Mouse (Mus musculus) heart, adult 8-10 months (tissue): ENCODE data around the gene Tenm2. TPM values are rescaled to one million over a fixed set of nuclear protein-coding genes. Genes with fewer than 3 reads are reported as not detected.

Experiments
- DNase-seq: peaks from one replicate; pipeline ENCODE4 v3.0.0; 2022; ENCODE audit warnings: low spot score
- total RNA-seq, 4 experiments: library from RNA; stranded (reverse); gene quantifications; 2 replicates each; pipeline ENCODE4 v1.2.4; 2022

Gene Tenm2
- total RNA-seq, 4 experiments from 2014 or later = 0.12 to 0.35 (median 0.27) TPM

DNA sequence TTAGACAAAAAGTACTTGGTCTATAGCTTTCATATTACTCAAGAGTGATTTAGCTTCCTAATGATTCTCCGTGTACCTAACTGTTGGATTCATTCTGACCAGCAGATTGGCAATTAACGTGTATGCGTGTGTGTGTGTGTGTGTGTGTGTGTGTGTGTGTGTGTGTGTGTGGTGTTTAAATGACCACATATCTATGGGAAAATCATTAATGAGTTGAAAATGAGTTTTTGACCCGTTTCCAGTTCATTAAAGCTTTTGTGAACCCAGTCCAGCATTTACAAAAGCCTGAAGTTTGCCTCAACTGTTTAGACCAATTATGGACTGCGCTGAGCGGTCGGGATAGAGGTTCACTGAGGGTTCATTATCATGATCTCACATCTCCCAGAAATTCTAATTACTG is 1181.4 kb downstream of the Tenm2 start:
- no peak for DNase-seq

DNA sequence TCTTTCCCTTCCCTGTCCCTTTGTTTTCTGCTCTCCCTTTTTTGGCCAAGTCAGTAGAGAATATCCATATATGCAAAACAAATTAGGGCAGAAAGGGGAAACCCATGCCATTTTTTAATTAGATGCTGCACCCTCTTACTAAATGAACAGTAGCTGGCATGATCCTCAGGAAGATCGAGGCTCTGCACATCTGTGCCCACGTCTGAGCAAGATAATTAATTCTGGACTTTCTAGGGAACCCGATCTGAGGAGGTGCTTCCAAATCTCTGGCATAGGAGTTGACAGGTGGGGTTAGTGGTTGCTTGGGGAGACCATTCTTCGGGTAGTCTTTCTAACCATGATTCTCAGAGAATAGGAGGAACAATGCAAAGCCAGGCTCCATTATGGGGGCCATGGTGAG is 1182.3 kb downstream of the Tenm2 start:
- no peak for DNase-seq

DNA sequence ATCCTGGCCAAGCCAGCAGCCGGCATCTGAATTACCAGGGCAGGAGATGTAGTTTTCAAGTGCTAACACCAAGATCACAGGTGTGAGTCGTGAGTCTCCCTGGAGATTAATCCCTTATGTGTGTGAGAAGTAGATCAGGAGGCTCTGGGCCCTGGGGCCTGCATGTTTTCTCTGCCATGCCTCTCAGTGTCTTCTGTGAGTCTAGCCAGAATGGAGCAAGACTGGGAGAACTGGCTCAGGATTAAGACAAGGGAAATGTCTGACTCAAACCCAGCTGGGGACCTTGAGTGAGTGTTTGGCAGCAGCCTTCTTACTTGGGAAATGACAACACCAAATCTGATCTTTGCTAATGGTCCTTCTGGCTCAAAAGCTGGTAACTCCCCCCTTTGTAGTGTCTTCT is 1183.2 kb downstream of the Tenm2 start:
- DNase-seq = no peak

DNA sequence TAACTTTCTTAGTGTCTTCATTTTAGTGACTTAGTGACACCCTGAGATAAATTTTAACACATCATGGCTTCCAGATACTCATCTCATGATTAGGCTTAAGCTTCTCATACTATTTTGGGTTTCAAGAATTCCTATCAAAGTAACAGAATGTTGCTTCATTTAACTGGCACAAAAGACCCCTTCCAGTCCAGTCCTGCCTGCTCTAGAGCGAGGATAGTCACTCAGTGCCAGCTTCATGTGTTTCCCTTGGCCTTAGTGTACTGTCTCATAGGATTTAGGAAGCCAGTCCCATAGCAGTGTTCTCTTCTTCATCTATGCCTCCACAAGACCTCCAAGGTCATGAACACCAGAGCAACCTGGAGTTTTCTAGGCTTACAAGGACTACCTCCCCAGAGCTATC is 1183.7 kb downstream of the Tenm2 start:
- no peak for DNase-seq

DNA sequence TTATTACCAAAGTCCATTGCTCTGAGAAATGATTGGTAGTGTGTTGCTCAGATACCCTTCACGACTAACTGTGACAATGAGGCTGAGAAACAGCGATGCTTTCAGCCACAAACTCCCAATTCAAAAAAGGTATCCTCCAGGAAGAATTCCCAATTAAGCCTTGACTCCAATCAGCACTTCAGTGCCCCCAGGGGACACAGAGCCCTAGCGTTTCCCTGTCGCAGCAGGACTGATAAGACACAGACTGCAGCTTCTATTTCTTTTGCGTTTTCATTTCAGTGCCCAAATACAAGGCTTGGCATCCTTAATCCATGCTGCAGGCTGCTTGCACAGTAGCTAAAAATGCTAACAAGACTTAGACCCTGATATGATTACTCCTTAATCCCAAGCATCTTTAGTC is 1186.2 kb downstream of the Tenm2 start:
- DNase-seq = no peak

DNA sequence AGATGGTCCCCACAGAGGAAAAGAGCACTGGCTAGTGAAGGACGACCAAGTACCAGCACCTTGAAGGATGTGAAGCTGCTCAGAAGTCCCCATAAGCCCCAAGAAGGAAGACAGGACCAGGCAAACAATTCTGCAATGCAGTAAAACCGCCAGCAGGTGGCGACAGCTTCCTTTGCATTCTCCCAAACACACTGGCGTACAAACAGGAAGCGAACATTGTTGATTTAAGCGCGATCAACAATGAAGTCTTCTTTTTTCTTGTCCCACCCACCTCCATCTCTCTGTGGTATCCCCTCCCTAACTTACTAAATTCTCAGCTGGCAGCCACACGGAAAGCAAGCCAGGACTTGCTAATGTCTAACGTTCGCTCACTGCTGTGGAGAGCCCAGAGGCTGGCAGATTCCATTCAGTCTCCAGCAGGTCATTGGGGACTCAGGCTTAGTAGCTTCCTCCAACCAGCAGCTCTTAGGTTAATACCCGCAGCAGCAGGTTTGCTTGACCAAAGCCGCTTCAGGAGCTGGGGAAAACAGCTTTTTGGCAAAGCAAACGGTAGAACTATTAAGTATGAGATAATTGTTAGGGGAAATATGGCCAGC is 1190.0 kb downstream of the Tenm2 start:
- peak; percentile 50 for DNase-seq

DNA sequence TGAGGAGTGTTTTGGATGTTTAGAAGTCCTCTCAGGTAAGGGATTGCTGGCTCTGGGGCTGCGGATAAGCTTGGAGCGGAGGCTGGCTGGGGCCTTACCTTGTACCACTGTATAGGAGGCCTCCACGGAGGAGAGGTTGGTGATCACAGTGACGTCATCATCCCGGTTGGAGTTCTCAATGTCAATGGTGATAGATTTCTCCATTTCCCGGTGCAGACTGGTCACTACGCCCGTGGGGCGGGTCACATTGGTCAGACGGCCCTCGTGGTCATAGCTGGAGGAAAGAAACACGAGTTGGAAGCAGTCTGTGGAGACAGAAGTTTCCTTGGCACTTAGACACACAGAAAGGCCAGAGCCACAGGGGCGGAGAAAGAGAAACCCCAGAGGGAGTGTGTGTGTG is 1194.4 kb downstream of the Tenm2 start:
- DNase-seq = no peak

DNA sequence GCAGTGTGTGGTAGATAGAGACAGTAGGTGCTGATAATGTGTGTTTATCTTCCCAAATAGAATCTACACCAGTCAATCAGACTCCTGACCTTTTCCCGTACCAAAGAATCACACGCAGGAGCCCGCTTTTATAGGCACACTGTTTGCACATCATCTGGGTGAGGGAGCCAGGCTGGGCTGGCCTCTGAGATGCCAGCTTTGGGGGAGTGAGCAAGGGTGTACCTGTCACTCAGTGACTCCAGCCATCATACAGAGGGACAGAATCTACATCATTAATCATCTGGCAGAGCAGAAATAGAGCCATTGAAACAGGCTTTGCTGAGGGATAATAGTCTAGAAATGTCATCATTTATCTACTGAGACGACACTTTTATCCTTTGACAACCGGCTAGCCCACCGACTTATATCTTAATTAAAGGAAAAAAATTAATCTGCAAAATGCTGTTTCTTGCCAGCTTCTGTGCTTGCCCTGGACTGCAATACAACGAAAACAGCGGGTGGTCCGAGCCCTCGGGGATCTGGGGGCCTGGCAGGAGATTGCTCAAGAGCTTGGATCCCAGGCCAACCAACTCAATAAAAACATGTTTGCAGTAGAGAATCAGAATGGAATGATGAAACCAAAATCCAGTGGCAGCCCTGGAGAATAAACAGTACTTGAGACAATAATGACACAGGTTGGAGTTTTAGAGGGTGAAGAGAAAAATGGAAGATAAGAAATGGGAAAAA is 1195.1 kb downstream of the Tenm2 start:
- DNase-seq = peak; percentile 9

DNA sequence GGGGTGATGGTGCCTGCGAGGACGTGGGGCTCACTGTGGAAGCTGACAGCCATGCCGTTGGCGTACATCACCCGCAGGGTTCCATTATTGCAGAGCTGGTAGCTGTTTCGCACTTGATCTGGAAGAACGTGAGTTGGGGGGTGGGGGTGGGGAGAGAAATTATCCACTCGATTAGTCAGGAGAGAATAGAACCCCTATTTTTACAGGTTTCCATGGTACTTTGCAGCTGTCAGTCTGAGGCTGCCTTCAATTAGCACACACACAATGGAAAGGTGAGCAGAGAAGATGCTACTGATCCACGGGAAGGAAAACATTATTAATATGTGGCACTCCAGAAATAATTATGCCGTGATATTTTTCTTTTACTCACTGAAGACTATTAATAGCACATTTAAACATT is 1195.9 kb downstream of the Tenm2 start:
- no peak for DNase-seq

DNA sequence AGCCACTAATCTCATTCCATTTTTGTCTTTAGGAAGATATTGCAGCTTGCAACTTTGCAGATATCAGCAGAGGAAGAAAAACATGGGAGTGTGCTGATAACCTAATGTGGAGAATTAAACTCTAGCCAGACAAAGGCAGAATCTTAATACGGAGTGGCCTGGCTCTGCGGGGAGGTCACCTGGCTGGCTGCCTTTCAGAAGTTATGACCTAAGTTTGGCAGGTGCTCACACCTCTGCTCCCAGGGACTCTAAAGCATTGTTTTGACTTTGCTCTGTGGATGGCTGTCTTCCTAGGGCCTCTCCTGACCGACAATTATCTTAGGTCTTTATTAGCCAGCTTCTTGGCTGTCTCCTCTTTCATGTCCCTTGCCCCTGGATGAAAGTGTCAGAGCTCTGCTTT is 1197.4 kb downstream of the Tenm2 start:
- no peak for DNase-seq

DNA sequence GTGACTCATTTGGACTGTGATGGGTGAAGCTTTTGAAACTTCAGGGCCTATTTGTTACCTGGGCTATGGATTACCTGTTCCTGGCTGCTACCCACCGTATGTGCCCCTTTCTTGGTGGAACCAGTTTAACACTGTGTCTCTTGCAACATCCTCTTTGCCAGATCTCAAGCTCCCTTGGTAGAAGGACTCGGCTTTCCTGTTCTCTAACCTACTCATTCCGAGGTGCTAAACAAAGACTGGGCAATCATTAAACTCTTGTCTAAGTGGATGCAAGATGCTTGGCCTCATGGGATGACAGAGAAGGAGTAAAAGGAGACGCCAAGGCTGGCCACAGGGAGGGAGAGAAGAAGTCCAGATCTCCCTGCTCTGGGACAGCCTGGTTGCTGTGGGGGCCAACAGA is 1198.5 kb downstream of the Tenm2 start:
- DNase-seq = no peak

DNA sequence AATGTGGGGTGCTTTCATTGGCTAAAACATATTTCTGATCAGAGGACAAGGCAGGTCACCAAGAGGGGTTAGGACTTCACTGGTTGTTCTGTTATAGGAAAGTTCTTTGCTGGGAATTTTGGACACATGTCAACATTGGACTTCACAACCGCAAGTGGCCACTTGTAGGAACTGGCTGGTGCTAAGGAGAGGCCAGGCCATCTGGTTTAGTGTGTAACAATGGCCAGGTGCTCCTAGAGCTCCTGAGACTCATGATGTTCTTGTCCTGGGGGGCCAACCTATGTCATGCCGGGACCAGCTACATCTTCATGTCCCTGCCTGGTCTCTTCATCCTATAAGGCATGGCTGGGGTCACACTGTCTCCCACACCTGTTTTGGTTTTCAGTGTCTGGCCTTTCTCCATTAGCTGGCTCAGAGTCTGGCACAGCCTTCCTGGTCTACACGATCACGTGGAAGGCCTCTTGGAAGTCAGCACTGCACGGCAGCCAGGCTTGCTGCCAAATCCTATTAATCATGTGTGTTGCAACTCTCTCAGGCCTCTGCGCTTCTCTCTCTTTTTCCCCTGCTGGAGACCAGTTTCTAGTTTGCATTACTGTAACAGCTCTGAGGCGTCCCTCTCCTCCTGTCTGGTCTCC is 1199.6 kb downstream of the Tenm2 start:
- DNase-seq = peak; percentile 80

DNA sequence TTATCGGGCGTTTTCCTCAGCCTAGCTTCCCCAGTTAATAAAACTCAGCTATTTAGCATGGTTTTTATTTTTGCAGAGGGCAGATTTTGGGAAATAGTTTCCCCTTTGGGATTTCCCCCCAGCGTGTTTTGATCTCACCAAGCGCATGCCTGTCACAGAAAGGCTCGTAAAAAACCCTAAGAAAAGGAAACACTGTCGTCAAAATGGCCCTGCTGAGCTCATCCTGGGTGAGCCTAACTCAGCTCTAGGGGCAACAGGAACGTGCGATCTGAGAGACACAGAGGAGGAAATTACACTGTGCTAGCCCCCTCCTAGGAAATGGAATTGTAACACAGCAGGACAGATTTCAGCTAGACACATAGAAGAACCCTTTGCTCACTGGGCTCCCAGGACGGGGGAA is 1204.0 kb downstream of the Tenm2 start:
- DNase-seq = no peak

DNA sequence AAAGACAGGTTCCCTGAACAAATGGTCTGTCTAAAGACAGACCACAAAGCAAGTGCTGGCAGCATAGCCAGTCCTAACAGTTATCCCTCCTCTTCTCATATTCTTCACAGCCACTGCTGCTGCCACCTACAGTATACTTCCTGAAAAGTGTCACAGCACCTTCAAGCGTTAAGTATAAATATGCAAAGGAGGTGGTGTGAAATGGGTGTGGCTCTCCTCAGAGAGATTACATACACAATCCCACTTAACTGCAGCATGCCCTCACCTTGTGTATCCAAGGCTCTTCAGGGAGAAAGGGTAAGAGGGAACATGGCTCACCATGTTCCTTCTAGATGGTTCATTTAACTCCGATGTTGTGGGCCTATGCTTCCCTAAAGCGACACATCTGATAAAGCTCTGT is 1215.8 kb downstream of the Tenm2 start:
- no peak for DNase-seq

DNA sequence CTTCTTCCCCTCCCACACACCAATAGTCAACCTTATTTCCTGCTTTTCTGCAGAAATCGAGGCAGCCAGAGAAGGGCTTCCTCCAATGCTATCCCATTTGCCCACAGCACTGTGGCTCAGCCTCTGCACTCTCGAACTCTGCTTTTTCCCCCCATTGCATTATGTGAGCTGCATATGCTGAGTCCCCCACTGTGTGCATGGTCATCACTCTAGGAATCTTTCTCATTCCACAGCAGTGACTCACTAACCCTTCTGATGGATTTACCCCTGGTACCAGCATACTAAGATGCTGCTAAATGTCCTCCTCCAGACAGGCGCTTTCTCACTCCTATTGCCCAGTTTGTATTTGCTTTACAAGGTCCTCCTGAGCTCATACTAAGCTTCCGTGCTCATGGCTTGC is 1222.6 kb downstream of the Tenm2 start:
- DNase-seq = no peak

DNA sequence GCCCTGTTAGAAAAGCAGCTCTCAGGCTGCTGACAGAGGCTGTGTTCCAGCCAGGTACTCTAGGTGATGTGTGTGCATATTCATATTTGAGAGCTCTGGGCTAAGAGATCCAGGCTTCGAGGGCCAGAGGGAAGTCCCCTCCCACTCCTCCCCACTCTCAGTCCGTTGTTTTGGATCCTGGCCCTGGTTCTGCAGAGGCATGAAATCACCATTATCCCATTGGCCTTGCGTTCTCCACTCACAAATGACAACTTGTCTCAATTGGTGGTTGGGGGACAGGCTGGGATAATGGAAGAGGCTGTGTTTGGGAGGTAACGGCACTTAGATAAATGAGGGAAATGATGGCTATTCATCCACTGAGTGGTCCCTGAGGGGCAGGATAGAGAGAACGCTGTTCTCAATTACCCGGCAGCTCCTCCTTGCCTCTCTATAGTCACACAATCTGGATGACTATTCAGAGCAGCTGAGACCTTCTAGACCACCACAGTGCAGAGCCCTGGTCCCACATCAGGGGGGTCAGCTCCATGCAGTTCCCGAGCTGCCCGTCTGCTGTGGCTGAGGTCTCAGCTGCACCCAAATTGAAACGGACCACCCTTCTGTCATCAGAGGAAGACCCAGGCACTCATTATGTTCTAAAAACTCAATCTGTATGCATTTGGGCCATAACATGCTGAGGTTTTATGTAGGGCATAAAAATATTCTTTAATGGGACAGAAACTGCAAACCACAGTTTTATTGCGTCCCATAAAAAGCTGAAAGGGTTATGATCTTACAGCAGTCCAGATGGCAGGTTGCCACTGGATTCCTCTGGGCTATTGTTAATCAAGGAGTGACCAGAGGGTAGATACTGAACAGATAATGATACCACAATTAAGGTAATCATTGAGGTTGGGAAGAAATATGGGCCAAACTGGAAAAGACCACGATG is 1226.2 kb downstream of the Tenm2 start:
- no peak for DNase-seq

DNA sequence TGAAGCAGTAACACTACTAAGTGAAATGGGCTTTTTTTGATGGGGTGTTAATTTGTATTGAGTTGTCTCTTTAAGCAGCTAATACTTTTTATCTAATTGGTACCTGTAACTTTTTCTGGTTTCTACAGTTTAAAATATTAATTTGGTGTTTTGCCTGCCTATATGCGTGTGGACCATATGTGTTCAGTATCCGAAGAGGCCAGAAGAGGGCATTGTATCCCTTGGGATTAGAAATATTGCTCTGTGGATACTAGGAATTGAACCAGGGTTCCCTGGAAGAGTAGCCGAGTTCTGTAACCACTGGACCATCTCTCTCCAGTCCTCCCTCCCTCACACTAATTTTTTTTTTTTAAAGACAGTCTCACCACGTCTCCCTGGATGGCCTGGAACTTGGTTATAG is 1232.9 kb downstream of the Tenm2 start:
- no peak for DNase-seq

DNA sequence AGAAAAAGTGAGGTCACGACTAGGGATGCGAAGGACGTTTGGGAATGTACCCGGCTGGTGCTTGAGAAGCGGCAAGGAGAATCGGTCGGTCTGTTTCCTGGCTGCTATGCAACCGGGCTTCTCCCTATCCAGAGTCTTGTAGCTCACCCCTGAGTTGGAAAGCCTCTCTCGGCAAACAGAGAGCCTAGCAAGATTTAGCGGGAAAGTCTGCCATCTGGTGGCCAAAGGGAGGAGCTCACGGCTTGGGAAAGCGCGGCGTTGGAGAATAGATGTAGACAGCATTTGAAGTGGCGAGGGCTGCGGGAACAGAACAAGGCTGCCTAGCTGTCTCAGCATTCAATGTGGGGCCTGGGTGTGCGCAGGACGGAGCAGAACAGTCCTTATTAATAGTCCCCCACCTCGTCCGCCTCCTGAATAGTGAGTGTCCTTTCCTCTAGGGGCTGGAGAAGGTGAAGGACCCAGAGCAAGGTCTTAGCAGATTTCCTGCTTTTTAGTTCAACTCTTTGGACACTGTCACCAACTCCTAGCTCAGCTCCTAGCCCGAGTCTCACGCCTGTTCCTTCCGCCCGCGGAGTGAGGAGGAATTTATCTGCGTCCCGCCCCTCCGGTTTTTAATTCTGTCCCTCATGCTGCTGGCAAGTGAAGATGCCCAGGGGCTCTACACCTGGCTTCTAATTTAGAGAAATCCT is 1234.3 kb downstream of the Tenm2 start:
- peak; percentile 77 for DNase-seq

DNA sequence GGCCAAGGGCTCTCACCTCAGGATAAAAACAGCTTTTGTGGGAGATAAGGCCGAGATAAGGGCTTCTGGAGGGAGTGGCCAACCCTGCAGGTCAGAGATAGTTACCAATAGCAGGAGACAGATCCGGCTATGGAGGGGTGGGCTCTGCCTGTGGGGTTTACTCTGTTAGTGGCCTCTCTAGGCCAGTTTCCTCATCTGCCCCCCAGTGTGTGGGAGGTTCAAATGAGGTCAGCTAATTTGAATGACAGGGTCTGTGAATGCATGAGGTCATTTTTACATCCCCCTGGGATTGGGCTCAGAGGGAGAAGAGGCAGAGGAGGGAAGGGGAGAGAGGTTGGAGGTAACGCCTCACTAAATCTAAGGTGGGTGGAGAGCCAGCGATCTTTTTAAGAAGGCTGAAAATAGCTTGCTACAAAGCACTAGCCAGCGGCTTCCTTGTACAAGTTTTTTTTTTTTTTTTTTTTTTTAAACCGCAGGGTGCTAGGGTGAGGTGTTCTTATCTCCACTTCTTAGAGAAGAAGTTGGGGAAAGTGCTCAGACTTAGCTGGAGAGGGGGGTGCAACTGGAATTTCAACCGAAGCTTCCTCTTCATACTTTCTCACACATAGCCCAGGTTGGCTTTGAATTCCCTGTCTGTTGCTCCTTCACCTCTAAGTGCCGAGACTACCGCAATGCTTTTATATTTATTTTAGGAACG is 1235.0 kb downstream of the Tenm2 start:
- no peak for DNase-seq

DNA sequence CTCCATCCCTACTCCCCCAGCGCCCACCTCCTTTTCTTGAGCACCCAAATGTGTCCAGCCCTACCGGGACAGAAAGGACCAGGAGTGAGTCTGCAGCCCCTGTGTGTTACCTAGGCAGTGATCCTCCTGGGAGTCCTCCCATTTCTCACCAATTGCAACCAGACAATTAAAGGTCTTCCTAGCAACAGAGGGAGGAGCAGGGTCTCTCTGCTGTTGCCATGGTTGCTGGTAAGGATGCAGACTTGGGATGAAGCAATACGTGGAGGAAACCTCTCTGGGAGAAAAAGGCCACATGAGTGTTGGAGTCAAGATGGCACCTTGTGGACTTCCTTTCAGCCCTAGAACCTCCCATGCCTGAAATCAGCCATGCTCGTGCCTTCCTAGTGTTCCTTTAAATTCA is 1235.7 kb downstream of the Tenm2 start:
- no peak for DNase-seq

DNA sequence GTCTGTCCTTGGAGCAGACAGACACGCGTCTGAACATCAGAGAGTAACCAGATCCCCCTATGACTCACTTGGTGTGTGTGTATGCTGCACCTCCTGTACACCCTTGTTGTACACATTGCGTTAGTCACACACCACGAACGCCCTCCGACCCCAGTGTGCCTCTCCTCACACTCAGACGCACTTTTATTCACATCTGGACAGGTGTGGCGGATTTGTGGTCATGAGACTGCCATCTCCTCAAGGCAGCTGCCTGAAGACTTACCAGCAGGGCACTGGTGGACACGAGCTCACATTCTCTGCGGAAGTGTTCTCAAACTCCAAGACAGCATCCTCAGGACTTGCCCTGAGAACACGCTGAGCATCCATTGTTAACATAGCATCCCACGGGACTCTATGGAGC is 1237.7 kb downstream of the Tenm2 start:
- no peak for DNase-seq
